Mouse (Mus musculus) forebrain, embryonic 16.5 days (tissue): ENCODE data around the gene CN725425. TPM values are rescaled to one million over a fixed set of nuclear protein-coding genes. Genes with fewer than 3 reads are reported as not detected.

Experiments used
- ATAC-seq: fragments of 200-750 bp; cut with Nextera tagmentation; 2 replicates; pipeline ENCODE4 v1.8.0; 2017; ENCODE audit warnings: mild to moderate bottlenecking, moderate library complexity
- H3K27ac ChIP-seq: fragments of 300-500 bp; sonication (generic); 2 replicates; pipeline ENCODE4 v1.5.1; 2014; ENCODE audit warnings: low read length, control low read depth
- H3K27me3 ChIP-seq: fragments of 300-500 bp; sonication (generic); replicated peaks from 2 replicates; pipeline ENCODE4 v1.6.1; 2014; ENCODE audit warnings: low read length; ENCODE audit not compliant: control insufficient read depth, insufficient read depth
- H3K36me3 ChIP-seq: fragments of 300-500 bp; sonication (generic); 2 replicates; pipeline ENCODE4 v1.6.1; 2014; ENCODE audit not compliant: control insufficient read depth, insufficient read depth
- H3K4me1 ChIP-seq: fragments of 300-500 bp; sonication (generic); replicated peaks from 2 replicates; pipeline ENCODE4 v1.6.1; 2014; ENCODE audit warnings: low read length; ENCODE audit not compliant: control insufficient read depth, insufficient read depth
- H3K4me2 ChIP-seq: fragments of 300-500 bp; sonication (generic); 2 replicates; pipeline ENCODE4 v1.6.1; 2014; ENCODE audit warnings: mild to moderate bottlenecking, low read length, control low read depth
- H3K4me3 ChIP-seq: fragments of 300-500 bp; sonication (generic); replicated peaks from 2 replicates; pipeline ENCODE4 v1.5.1; 2014; ENCODE audit warnings: mild to moderate bottlenecking, low read length, control low read depth
- H3K9ac ChIP-seq: fragments of 300-500 bp; sonication (generic); replicated peaks from 2 replicates; pipeline ENCODE4 v1.6.1; 2014; ENCODE audit warnings: low read depth, low read length, control low read depth
- H3K9me3 ChIP-seq: fragments of 300-500 bp; sonication (generic); 2 replicates; pipeline ENCODE4 v1.6.1; 2016; ENCODE audit warnings: low read length; ENCODE audit not compliant: control insufficient read depth
- WGBS: fragments of 180-500 bp; shearing (Covaris S2); extraction: QIAGEN DNeasy Blood & Tissue Kit; methylation state at CpG from one replicate; pipeline ENCODE4 v1.1.7; 2014; 5-methylcytosine and 5-hydroxymethylcytosine counted together
- polyA plus RNA-seq: library from polyadenylated mRNA; unstranded; fragments of >200 nt; fragmentation: Nextera tagmentation; extraction: Ambion mirVana; gene quantifications from 2 replicates; pipeline ENCODE4 v1.2.1, GENCODE M21; 2015

The CN725425 gene
- polyA plus RNA-seq, 1 experiment from 2014 or later = not detected

DNA sequence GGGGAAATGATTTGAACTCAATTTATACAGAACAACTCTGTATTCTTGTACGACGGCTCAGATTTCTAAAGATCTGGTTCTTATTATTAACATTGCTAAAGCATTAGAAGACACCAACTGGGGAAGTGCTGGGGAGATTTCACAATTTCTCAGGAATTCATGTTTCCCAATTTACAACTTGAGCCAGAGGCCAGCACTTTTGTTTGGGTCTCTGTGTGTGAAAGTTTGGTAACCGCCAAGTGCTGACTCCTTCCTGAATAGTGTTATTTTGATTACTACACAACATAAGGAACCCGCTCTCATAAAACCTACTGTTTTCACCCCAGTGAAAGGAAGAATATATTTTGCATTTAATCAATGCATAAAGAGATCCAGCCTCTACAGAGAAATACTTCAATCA is 27.1 kb upstream of the CN725425 start:
- H3K4me1 ChIP-seq = peaks cover 18% of the 10 kb centered on the region
- H3K4me3 ChIP-seq = no peak overlapping the region
- peak overlapping the region; percentile 9; the same call in 1 of the 2 replicates for H3K27ac ChIP-seq
- no peak overlapping the region for H3K9ac ChIP-seq
- peak; percentile 32; the same call in 1 of the 2 replicates for ATAC-seq
- no peaks in the 10 kb centered on the region for H3K9me3 ChIP-seq
- H3K27me3 ChIP-seq = no peaks in the 10 kb centered on the region
- H3K36me3 ChIP-seq = no peaks in the 10 kb centered on the region
- H3K4me2 ChIP-seq = no peak overlapping the region
- WGBS = 29% methylated on average over 4 of the region's 4 CpGs

DNA sequence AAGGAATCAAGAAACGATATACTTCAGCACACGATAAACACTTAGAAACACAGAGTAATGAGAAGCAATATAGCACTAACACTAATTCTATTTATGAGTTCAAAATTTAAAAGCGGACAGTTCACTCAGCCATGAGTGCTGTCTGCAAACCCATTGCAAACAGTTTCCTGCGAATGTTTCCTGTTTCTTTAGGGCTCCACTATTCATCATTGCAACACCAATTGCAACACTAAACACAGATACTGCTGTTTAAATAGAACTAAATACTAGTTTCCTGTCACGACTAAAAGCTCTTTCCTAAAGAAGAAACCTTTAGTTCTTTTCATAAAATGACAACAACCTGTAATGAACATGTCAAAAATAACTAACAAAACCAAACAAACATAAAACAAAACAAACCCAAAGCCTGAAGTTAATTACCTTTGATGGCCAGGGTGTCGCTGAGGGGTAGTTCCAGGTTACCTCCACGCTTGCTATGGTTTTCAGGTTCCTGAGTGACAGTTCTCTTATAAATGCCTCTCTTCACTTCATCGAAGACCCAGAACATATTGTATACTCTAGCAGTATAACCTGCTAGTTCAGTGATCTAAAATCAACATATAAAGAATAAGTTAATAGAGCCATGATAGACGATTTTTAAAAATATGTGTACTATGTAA is 20.5 kb upstream of the CN725425 start:
- H3K27ac ChIP-seq = no peak overlapping the region
- H3K36me3 ChIP-seq = no peaks in the 10 kb centered on the region
- no peak overlapping the region for H3K9ac ChIP-seq
- WGBS = 85% methylated on average over 9 of the region's 9 CpGs
- no peaks in the 10 kb centered on the region for H3K27me3 ChIP-seq
- H3K9me3 ChIP-seq = no peaks in the 10 kb centered on the region
- H3K4me3 ChIP-seq = no peak overlapping the region
- H3K4me2 ChIP-seq = no peak overlapping the region
- H3K4me1 ChIP-seq = peaks cover 6% of the 10 kb centered on the region; the same call in 1 of the 2 replicates
- ATAC-seq = no peak

DNA sequence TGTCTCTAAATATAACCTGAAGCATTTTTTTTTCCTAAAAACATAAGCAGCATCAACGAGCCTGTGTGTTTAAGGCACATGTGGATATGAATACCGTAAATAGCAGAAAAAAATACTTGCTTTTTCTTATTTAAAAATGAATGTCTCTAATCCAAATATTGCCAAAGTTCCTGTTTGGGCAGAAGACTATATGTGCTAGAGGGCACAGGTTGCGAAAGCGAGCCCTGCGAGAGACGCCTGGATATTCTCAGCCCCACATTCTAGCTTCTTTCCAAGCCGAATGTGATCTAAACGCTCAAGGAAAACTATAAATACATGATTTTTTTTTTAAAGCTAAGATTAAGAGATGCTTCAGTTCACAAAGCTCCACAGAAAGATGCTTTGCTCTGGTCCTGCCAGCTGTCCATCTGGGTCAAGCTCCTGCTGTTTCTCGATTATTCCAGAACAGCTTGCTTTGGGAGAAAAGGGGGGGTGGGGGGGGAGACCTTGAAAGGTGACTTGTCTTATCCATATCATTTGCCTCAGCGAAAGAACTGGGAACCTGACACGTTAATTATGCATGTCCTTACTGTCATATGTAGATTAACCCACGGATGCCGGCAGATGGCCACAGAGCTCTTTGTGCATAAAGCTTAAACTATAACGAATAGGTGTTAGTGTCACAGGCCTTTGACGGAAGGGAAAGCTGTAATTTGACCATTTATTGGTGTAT is 19.2 kb upstream of the CN725425 start:
- Histone ChIP-seq H3K27ac (no peak overlapping the region), H3K4me2 (no peak overlapping the region), H3K4me3 (no peak overlapping the region), H3K9ac (no peak overlapping the region), H3K36me3 (no peaks in the 10 kb centered on the region), H3K9me3 (no peaks in the 10 kb centered on the region), H3K27me3 (no peaks in the 10 kb centered on the region), H3K4me1 (peaks cover 6% of the 10 kb centered on the region; the same call in 1 of the 2 replicates)
- WGBS = 51% methylated on average over 15 of the region's 15 CpGs
- ATAC-seq = no peak

DNA sequence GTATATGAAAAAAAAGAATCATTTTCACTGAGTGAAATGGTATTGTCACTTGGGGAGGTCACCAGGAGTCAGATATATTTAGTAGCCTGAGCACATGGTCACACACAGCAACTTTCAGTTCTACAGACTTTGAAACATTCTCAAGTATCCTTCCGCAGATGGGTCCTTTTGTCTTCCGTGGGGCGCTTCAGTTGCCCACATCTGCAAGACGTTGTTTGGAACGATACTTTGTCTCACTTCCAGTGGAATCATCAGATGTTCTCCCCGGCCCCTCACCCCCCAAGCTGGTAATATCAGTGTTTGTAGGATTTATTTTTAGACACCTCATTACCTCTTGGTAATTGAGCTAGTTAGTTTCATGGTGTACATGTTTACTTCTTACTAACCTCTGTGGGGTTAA is 12.9 kb upstream of the CN725425 start:
- H3K4me2 ChIP-seq = no peak overlapping the region
- no peaks in the 10 kb centered on the region for H3K9me3 ChIP-seq
- 72% methylated on average over 6 of the region's 6 CpGs for WGBS
- H3K4me1 ChIP-seq = peaks cover 21% of the 10 kb centered on the region
- ATAC-seq = no peak
- no peaks in the 10 kb centered on the region for H3K27me3 ChIP-seq
- H3K9ac ChIP-seq = no peak overlapping the region
- H3K4me3 ChIP-seq = no peak overlapping the region
- H3K27ac ChIP-seq = no peak overlapping the region
- no peaks in the 10 kb centered on the region for H3K36me3 ChIP-seq

DNA sequence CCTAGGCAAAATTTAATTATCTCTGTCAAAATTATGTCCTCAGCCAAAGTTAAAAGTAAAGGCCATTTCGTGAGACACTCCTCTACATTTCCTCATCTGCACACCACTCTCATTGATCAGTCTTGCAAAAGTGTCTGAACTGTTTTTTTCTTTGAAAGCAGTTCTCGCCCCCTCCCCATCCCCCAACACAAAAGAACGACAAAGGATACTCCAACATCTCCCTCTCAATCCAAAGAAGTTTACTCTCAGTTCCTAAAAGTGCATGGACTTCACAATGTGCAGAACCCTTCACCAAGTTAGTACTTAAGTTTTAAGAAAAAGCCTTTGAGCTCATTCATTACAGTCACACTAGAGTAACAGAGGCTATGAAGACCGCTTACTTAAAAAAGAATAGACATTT is 9.3 kb upstream of the CN725425 start:
- Histone ChIP-seq H3K36me3 (no peaks in the 10 kb centered on the region), H3K27me3 (no peaks in the 10 kb centered on the region), H3K4me3 (peak overlapping the region; percentile 67), H3K27ac (no peak overlapping the region), H3K4me2 (peak overlapping the region; percentile 69), H3K9ac (peak overlapping the region; percentile 67), H3K9me3 (no peaks in the 10 kb centered on the region), H3K4me1 (peaks cover 21% of the 10 kb centered on the region)
- ATAC-seq = no peak
- WGBS = 6% methylated on average over 4 of the region's 4 CpGs

DNA sequence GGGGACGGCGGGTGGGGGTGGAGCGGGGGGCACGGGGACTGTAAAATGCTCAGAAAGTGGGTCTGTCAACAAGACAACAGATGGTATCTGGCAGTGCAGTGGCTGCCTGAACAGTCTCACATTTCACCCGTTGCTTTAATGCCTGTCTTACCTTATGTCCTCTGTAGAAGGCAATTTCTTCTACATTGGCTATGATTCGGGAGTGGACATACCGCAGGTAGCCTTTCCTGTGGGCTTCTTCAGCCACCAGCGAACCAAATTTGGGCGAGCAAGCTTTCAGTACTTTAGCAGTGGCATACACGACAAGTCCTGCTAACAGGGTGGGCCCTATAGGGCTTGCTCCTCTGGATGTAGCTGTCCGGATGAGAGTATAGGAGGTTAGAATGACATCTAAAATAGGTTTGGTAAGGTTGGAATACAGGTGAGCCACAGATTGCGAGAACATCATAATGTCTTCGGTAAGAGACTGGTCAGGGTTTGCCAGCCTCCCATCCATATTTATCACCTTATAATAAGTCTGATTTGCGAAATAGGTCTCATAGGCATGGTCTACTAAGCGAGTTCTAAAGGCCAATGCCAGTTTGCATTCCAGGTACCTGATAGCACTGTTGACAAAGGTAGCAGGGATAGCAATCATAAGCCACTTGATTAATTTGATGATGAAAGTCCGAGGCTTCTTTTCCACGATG is 8.6 kb upstream of the CN725425 start:
- peak; percentile 24; the same call in 1 of the 2 replicates for ATAC-seq
- peak overlapping the region; percentile 67 for H3K4me3 ChIP-seq
- H3K27me3 ChIP-seq = no peaks in the 10 kb centered on the region
- H3K4me2 ChIP-seq = peak overlapping the region; percentile 69
- peaks cover 21% of the 10 kb centered on the region for H3K4me1 ChIP-seq
- 19% methylated on average over 17 of the region's 17 CpGs for WGBS
- no peaks in the 10 kb centered on the region for H3K9me3 ChIP-seq
- peak overlapping the region; percentile 93 for H3K27ac ChIP-seq
- H3K36me3 ChIP-seq = no peaks in the 10 kb centered on the region
- peak overlapping the region; percentile 67 for H3K9ac ChIP-seq

DNA sequence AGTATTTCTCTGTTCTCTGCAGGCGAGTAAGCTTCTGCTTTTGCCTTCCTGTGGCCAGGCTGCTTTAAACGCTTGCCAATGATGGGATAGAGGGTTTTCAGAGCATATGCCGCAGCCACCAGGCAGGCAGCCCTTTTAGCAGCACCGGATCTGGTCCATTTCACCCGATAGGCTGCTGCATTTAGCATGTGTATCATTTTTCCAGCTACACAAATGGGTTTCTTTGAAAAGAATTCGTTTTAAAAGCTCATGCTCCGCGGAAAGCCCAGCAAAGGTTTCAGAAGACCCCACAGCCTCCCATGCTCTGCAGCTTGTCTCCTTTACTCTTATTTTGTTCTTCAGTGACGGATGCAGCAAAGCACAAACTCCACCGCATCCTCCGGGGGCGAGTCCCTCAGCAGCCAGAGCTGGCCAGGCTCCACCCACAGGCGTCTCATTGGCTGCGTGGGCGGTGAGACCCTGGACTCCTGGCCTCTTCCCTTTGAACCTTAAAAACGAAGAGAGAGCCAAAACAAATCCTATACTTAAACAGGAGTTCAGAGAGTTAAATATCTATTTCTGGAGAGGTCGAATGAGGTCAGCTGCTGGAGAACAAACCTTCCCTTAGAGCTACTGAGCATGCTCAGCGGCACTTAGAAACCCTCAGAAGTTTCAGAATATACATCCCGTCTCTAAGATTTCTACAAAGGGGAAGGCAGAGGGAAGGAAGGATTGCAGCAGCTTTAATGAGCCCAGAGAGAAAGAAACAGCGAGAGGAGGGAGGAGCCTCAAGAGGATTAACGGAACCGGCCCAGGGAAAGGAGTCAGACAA is 7.7 kb upstream of the CN725425 start, which contains the start of gene Abcd2:
Abcd2 (minus strand) TSS at position 388 of the 811 bp plus-strand sequence.
- H3K36me3 ChIP-seq = no peaks in the 10 kb centered on the region
- peaks cover 21% of the 10 kb centered on the region for H3K4me1 ChIP-seq
- H3K9me3 ChIP-seq = no peaks in the 10 kb centered on the region
- peak within 1 kb of the TSS; percentile 67 for H3K9ac ChIP-seq
- peak within 1 kb of the TSS; percentile 67 for H3K4me3 ChIP-seq
- no peaks in the 10 kb centered on the region for H3K27me3 ChIP-seq
- peak; percentile 96 for ATAC-seq
- peak within 1 kb of the TSS; percentile 69 for H3K4me2 ChIP-seq
- under 1% methylated on average over 22 of the region's 22 CpGs for WGBS
- peak within 1 kb of the TSS; percentile 93 for H3K27ac ChIP-seq

DNA sequence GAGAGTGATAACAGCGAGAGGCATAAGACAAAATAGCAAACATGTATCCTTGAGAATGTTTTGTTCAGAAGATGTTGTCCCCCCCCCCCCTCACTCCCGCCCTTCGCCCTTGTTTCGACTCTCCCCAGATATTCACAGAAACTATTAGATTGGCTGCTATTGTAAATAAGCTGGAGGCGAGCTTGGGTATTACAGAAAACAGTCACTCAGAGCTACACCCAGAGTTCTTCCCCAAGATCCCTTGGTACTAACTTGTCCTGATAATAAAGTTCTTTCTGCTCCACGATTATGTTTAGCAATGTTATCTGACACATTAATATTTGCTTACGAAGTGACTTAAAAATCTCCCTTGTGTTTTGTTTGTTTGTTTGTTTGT is 7.1 kb upstream of the CN725425 start:
- Histone ChIP-seq H3K9ac (peak overlapping the region; percentile 67), H3K27me3 (no peaks in the 10 kb centered on the region), H3K36me3 (no peaks in the 10 kb centered on the region), H3K4me3 (peak overlapping the region; percentile 67), H3K4me1 (peaks cover 21% of the 10 kb centered on the region), H3K4me2 (peak overlapping the region; percentile 69), H3K9me3 (no peaks in the 10 kb centered on the region), H3K27ac (peak overlapping the region; percentile 93)
- WGBS = 11% methylated on average over 7 of the region's 7 CpGs
- peak; percentile 41 for ATAC-seq
